Mouse (Mus musculus): ENCODE results near the gene Galnt6.

DNA sequence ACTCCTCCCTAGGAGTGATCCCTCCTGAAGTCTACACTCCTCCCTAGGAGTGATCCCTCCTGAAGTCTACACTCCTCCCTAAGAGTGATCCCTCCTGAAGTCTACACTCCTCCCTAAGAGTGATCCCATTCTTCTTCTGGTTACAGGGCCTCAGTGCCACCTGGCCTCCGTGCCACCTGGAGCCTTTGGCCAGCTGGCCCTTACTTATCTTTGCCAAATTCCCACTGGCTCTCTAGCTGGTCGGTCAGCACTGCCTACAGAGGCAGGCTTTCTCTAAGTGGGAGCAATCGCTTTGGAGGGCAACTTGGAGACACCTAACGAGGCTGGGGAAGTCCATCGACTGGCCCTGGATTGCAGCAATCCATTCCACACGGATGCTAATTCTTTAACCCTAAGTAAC, 83.0 kb downstream of the Galnt6 start:
- TF ChIP-seq CTCF (conservative IDR thresholded peaks at IDR 0.05; ENCODE audit: low read length): no peak
- TF ChIP-seq NANOG (IDR thresholded peaks at IDR 0.05; ENCODE audit: borderline replicate concordance, low read length): no peak
- TF ChIP-seq POU5F1 (IDR thresholded peaks at IDR 0.05; ENCODE audit: borderline replicate concordance, low read length): no peak
